Mouse (Mus musculus): ENCODE data around the gene Gpr4. TPM values are rescaled to one million over a fixed set of nuclear protein-coding genes. Genes with fewer than 3 reads are reported as not detected.

Gpr4 gene
- polyA plus RNA-seq, 1 experiment from 2014 or later: 4.0 TPM

GRCm38 (mm10) chr7:19231849-19232248 is 19.5 kb downstream of the Gpr4 start:
- Histone ChIP-seq H3K36me3 (ENCODE audit: insufficient read depth, low read length) (no peaks in the 10 kb centered on the region), H3K4me3 (ENCODE audit: low read length) (no peak overlapping the region), H3K27me3 (ENCODE audit: insufficient read depth, low read length) (no peaks in the 10 kb centered on the region), H3K27ac (ENCODE audit: low read length) (peak overlapping the region; percentile 13; the same call in 1 of the 2 replicates), H3K9ac (replicated peaks; ENCODE audit: low read length) (no peak overlapping the region), H3K4me1 (ENCODE audit: insufficient read depth, low read length) (peaks cover 16% of the 10 kb centered on the region), H3K4me2 (replicated peaks; ENCODE audit: low read depth, low read length) (no peak overlapping the region), H3K9me3 (ENCODE audit: low read length) (no peaks in the 10 kb centered on the region)
- 78% methylated on average over 3 of the region's 3 CpGs for WGBS
- no peak for ATAC-seq (ENCODE audit: low FRiP score, low TSS enrichment)

GRCm38 (mm10) chr7:19234652-19235051 is 22.3 kb downstream of the Gpr4 start:
- Histone ChIP-seq H3K36me3 (ENCODE audit: insufficient read depth, low read length) (no peaks in the 10 kb centered on the region), H3K27ac (ENCODE audit: low read length) (no peak overlapping the region), H3K9me3 (ENCODE audit: low read length) (no peaks in the 10 kb centered on the region), H3K4me2 (replicated peaks; ENCODE audit: low read depth, low read length) (no peak overlapping the region), H3K4me1 (ENCODE audit: insufficient read depth, low read length) (peaks cover 8% of the 10 kb centered on the region), H3K27me3 (ENCODE audit: insufficient read depth, low read length) (no peaks in the 10 kb centered on the region), H3K4me3 (ENCODE audit: low read length) (no peak overlapping the region), H3K9ac (replicated peaks; ENCODE audit: low read length) (no peak overlapping the region)
- 71% methylated on average over 5 of the region's 5 CpGs for WGBS
- no peak for ATAC-seq (ENCODE audit: low FRiP score, low TSS enrichment)

- no peaks in the 10 kb centered on the region for H3K36me3 ChIP-seq (ENCODE audit: insufficient read depth, low read length)
- H3K4me3 ChIP-seq (ENCODE audit: low read length): no peak overlapping the region
- no peaks in the 10 kb centered on the region for H3K9me3 ChIP-seq (ENCODE audit: low read length)
- H3K27me3 ChIP-seq (ENCODE audit: insufficient read depth, low read length): no peaks in the 10 kb centered on the region
- H3K9ac ChIP-seq (replicated peaks; ENCODE audit: low read length): no peak overlapping the region
- no peak overlapping the region for H3K27ac ChIP-seq (ENCODE audit: low read length)
- no peak for ATAC-seq (ENCODE audit: low FRiP score, low TSS enrichment)
- no peak overlapping the region for H3K4me2 ChIP-seq (replicated peaks; ENCODE audit: low read depth, low read length)
- 84% methylated on average over 2 of the region's 2 CpGs for WGBS
- H3K4me1 ChIP-seq (ENCODE audit: insufficient read depth, low read length): peaks cover 6% of the 10 kb centered on the region; the same call in 1 of the 2 replicates
Observed at GRCm38 (mm10) chr7:19235092-19235671, 22.8 kb downstream of the Gpr4 start.

- no peak overlapping the region for H3K4me3 ChIP-seq (ENCODE audit: low read length)
- H3K4me1 ChIP-seq (ENCODE audit: insufficient read depth, low read length): peaks cover 5% of the 10 kb centered on the region; the same call in 1 of the 2 replicates
- WGBS: 71% methylated on average over 2 of the region's 2 CpGs
- no peaks in the 10 kb centered on the region for H3K27me3 ChIP-seq (ENCODE audit: insufficient read depth, low read length)
- H3K36me3 ChIP-seq (ENCODE audit: insufficient read depth, low read length): no peaks in the 10 kb centered on the region
- H3K9me3 ChIP-seq (ENCODE audit: low read length): no peaks in the 10 kb centered on the region
- no peak for ATAC-seq (ENCODE audit: low FRiP score, low TSS enrichment)
- no peak overlapping the region for H3K9ac ChIP-seq (replicated peaks; ENCODE audit: low read length)
- H3K27ac ChIP-seq (ENCODE audit: low read length): no peak overlapping the region
- H3K4me2 ChIP-seq (replicated peaks; ENCODE audit: low read depth, low read length): no peak overlapping the region
Observed at GRCm38 (mm10) chr7:19236411-19236810, 24.1 kb downstream of the Gpr4 start.

GRCm38 (mm10) chr7:19238344-19238743 is 26.0 kb downstream of the Gpr4 start:
- no peak overlapping the region for H3K9ac ChIP-seq (replicated peaks; ENCODE audit: low read length)
- no peak for ATAC-seq (ENCODE audit: low FRiP score, low TSS enrichment)
- no peak overlapping the region for H3K4me3 ChIP-seq (ENCODE audit: low read length)
- no peaks in the 10 kb centered on the region for H3K9me3 ChIP-seq (ENCODE audit: low read length)
- H3K4me1 ChIP-seq (ENCODE audit: insufficient read depth, low read length): peaks cover 5% of the 10 kb centered on the region; the same call in 1 of the 2 replicates
- no peak overlapping the region for H3K27ac ChIP-seq (ENCODE audit: low read length)
- WGBS: 98% methylated on average over 4 of the region's 4 CpGs
- H3K36me3 ChIP-seq (ENCODE audit: insufficient read depth, low read length): no peaks in the 10 kb centered on the region
- H3K4me2 ChIP-seq (replicated peaks; ENCODE audit: low read depth, low read length): no peak overlapping the region
- H3K27me3 ChIP-seq (ENCODE audit: insufficient read depth, low read length): no peaks in the 10 kb centered on the region

- no peaks in the 10 kb centered on the region for H3K36me3 ChIP-seq (ENCODE audit: insufficient read depth, low read length)
- H3K4me2 ChIP-seq (replicated peaks; ENCODE audit: low read depth, low read length): no peak overlapping the region
- no peaks in the 10 kb centered on the region for H3K9me3 ChIP-seq (ENCODE audit: low read length)
- H3K4me1 ChIP-seq (ENCODE audit: insufficient read depth, low read length): peaks cover 5% of the 10 kb centered on the region; the same call in 1 of the 2 replicates
- H3K4me3 ChIP-seq (ENCODE audit: low read length): no peak overlapping the region
- H3K9ac ChIP-seq (replicated peaks; ENCODE audit: low read length): 0 out of 2 replicates have a peak overlapping the region, but pooled peaks have one; percentile 10
- ATAC-seq (ENCODE audit: low FRiP score, low TSS enrichment): peak; percentile 92
- H3K27ac ChIP-seq (ENCODE audit: low read length): no peak overlapping the region
- 0% methylated on average over 1 of the region's 1 CpGs for WGBS
- H3K27me3 ChIP-seq (ENCODE audit: insufficient read depth, low read length): no peaks in the 10 kb centered on the region
Observed at GRCm38 (mm10) chr7:19239423-19239822, 27.1 kb downstream of the Gpr4 start.

GRCm38 (mm10) chr7:19239986-19240385 is 27.6 kb downstream of the Gpr4 start:
- no peak for ATAC-seq (ENCODE audit: low FRiP score, low TSS enrichment)
- peaks cover 4% of the 10 kb centered on the region for H3K36me3 ChIP-seq (ENCODE audit: insufficient read depth, low read length)

GRCm38 (mm10) chr7:19240905-19241463 is 28.6 kb downstream of the Gpr4 start:
- WGBS: 95% methylated on average over 8 of the region's 8 CpGs
- Histone ChIP-seq H3K9ac (replicated peaks; ENCODE audit: low read length) (no peak overlapping the region), H3K9me3 (ENCODE audit: low read length) (no peaks in the 10 kb centered on the region), H3K27ac (ENCODE audit: low read length) (no peak overlapping the region), H3K36me3 (ENCODE audit: insufficient read depth, low read length) (peaks cover 12% of the 10 kb centered on the region), H3K4me3 (ENCODE audit: low read length) (no peak overlapping the region), H3K27me3 (ENCODE audit: insufficient read depth, low read length) (no peaks in the 10 kb centered on the region), H3K4me1 (ENCODE audit: insufficient read depth, low read length) (peaks cover 5% of the 10 kb centered on the region; the same call in 1 of the 2 replicates), H3K4me2 (replicated peaks; ENCODE audit: low read depth, low read length) (no peak overlapping the region)
- ATAC-seq (ENCODE audit: low FRiP score, low TSS enrichment): no peak

More at GRCm38 (mm10) chr7:19239986-19240385, 27.6 kb downstream of the Gpr4 start:
- Histone ChIP-seq H3K9me3 (ENCODE audit: low read length) (no peaks in the 10 kb centered on the region), H3K9ac (replicated peaks; ENCODE audit: low read length) (0 out of 2 replicates have a peak overlapping the region, but pooled peaks have one; percentile 10), H3K27ac (ENCODE audit: low read length) (no peak overlapping the region), H3K4me2 (replicated peaks; ENCODE audit: low read depth, low read length) (no peak overlapping the region), H3K4me3 (ENCODE audit: low read length) (no peak overlapping the region), H3K4me1 (ENCODE audit: insufficient read depth, low read length) (peaks cover 5% of the 10 kb centered on the region; the same call in 1 of the 2 replicates), H3K27me3 (ENCODE audit: insufficient read depth, low read length) (no peaks in the 10 kb centered on the region)
- 78% methylated on average over 2 of the region's 4 CpGs for WGBS

- H3K27ac ChIP-seq (ENCODE audit: low read length): no peak overlapping the region
- H3K9ac ChIP-seq (replicated peaks; ENCODE audit: low read length): no peak overlapping the region
- H3K36me3 ChIP-seq (ENCODE audit: insufficient read depth, low read length): peaks cover 12% of the 10 kb centered on the region
- no peaks in the 10 kb centered on the region for H3K27me3 ChIP-seq (ENCODE audit: insufficient read depth, low read length)
- H3K4me1 ChIP-seq (ENCODE audit: insufficient read depth, low read length): peaks cover 5% of the 10 kb centered on the region; the same call in 1 of the 2 replicates
- no peak for ATAC-seq (ENCODE audit: low FRiP score, low TSS enrichment)
- 78% methylated on average over 1 of the region's 1 CpGs for WGBS
- H3K4me3 ChIP-seq (ENCODE audit: low read length): no peak overlapping the region
- no peaks in the 10 kb centered on the region for H3K9me3 ChIP-seq (ENCODE audit: low read length)
- no peak overlapping the region for H3K4me2 ChIP-seq (replicated peaks; ENCODE audit: low read depth, low read length)
Observed at GRCm38 (mm10) chr7:19242005-19242404, 29.7 kb downstream of the Gpr4 start.

- no peak overlapping the region for H3K9ac ChIP-seq (replicated peaks; ENCODE audit: low read length)
- no peak for ATAC-seq (ENCODE audit: low FRiP score, low TSS enrichment)
- WGBS: 78% methylated on average over 5 of the region's 5 CpGs
Observed at GRCm38 (mm10) chr7:19243858-19244257, 31.5 kb downstream of the Gpr4 start.

More at GRCm38 (mm10) chr7:19243858-19244257, 31.5 kb downstream of the Gpr4 start:
- H3K4me3 ChIP-seq (ENCODE audit: low read length): no peak overlapping the region
- peaks cover 5% of the 10 kb centered on the region; the same call in 1 of the 2 replicates for H3K4me1 ChIP-seq (ENCODE audit: insufficient read depth, low read length)
- H3K36me3 ChIP-seq (ENCODE audit: insufficient read depth, low read length): peaks cover 18% of the 10 kb centered on the region
- H3K27me3 ChIP-seq (ENCODE audit: insufficient read depth, low read length): no peaks in the 10 kb centered on the region
- H3K27ac ChIP-seq (ENCODE audit: low read length): no peak overlapping the region
- H3K9me3 ChIP-seq (ENCODE audit: low read length): no peaks in the 10 kb centered on the region
- H3K4me2 ChIP-seq (replicated peaks; ENCODE audit: low read depth, low read length): no peak overlapping the region
